Mouse (Mus musculus) megakaryocyte, embryonic 14.5 days (primary cell): ENCODE data around the gene Sun3. TPM values are rescaled to one million over a fixed set of nuclear protein-coding genes. Genes with fewer than 3 reads are reported as not detected.
A peak's percentile ranks its signal among the peaks of the same experiment; 100 is the strongest.

Source experiments
- H3K27me3 ChIP-seq: replicated peaks from 2 replicates; pipeline ENCODE3; 2012; ENCODE audit warnings: inconsistent platforms
- H3K36me3 ChIP-seq: replicated peaks from 2 replicates; pipeline ENCODE3; 2012; ENCODE audit warnings: low read length, inconsistent platforms, mixed read lengths
- H3K4me1 ChIP-seq: 2 replicates; pipeline ENCODE4 v1.6.1; 2012; ENCODE audit warnings: inconsistent platforms
- H3K4me3 ChIP-seq: replicated peaks from 2 replicates; pipeline ENCODE3; 2012; ENCODE audit warnings: moderate library complexity, mild to moderate bottlenecking, inconsistent platforms
- H3K9me3 ChIP-seq: 2 replicates; pipeline ENCODE4 v1.6.1; 2012; ENCODE audit warnings: inconsistent platforms
- FLI1 ChIP-seq: IDR thresholded peaks from 2 replicates; pipeline ENCODE4 v1.6.1; 2012; ENCODE audit warnings: low read length, inconsistent platforms, mixed read lengths
- GATA1 ChIP-seq: IDR thresholded peaks from 3 replicates; pipeline ENCODE4 v1.6.1; 2012; ENCODE audit warnings: mixed read lengths, low read length, inconsistent platforms, borderline replicate concordance
- polyA plus RNA-seq: library from polyadenylated mRNA; stranded (reverse); fragments of >175 nt; gene quantifications from 2 replicates; pipeline ENCODE4 v1.2.3, GENCODE M21; 2012; ENCODE audit warnings: low replicate concordance; ENCODE audit not compliant: insufficient read depth

Gene Sun3
- polyA plus RNA-seq, 1 experiment = not detected

- H3K9me3 ChIP-seq = no peaks in the 10 kb centered on the region
- peaks cover 6% of the 10 kb centered on the region for H3K27me3 ChIP-seq
- no peak for TF ChIP-seq FLI1
- TF ChIP-seq GATA1 = no peak
- H3K4me1 ChIP-seq = no peaks in the 10 kb centered on the region
- H3K4me3 ChIP-seq = no peak overlapping the region
- H3K36me3 ChIP-seq = no peaks in the 10 kb centered on the region
These were observed 17.3 kb downstream of the Sun3 start for GRCm38 (mm10) chr11:9031530-9031929.

GRCm38 (mm10) chr11:9025211-9025610 lies 23.6 kb downstream of the Sun3 start:
- no peak overlapping the region for H3K4me3 ChIP-seq
- H3K27me3 ChIP-seq = peaks cover 5% of the 10 kb centered on the region
- H3K4me1 ChIP-seq = no peaks in the 10 kb centered on the region
- TF ChIP-seq FLI1 (no peak), GATA1 (no peak)
- H3K9me3 ChIP-seq = no peaks in the 10 kb centered on the region
- H3K36me3 ChIP-seq = no peaks in the 10 kb centered on the region

- TF ChIP-seq FLI1 (no peak), GATA1 (no peak)
- Histone ChIP-seq H3K4me3 (no peak overlapping the region), H3K36me3 (no peaks in the 10 kb centered on the region), H3K9me3 (no peaks in the 10 kb centered on the region), H3K27me3 (peaks cover 5% of the 10 kb centered on the region), H3K4me1 (no peaks in the 10 kb centered on the region)
These were observed 24.0 kb downstream of the Sun3 start for GRCm38 (mm10) chr11:9024782-9025181.

- Histone ChIP-seq H3K36me3 (no peaks in the 10 kb centered on the region), H3K4me3 (no peak overlapping the region), H3K9me3 (no peaks in the 10 kb centered on the region), H3K4me1 (no peaks in the 10 kb centered on the region), H3K27me3 (no peaks in the 10 kb centered on the region)
- TF ChIP-seq FLI1 (no peak), GATA1 (no peak)
These were observed 28.6 kb downstream of the Sun3 start for GRCm38 (mm10) chr11:9020207-9020606.

- no peaks in the 10 kb centered on the region for H3K9me3 ChIP-seq
- peaks cover 1% of the 10 kb centered on the region for H3K27me3 ChIP-seq
- TF ChIP-seq GATA1 (no peak), FLI1 (no peak)
- no peaks in the 10 kb centered on the region for H3K4me1 ChIP-seq
- H3K4me3 ChIP-seq = no peak overlapping the region
- H3K36me3 ChIP-seq = no peaks in the 10 kb centered on the region
These were observed 30.1 kb downstream of the Sun3 start for GRCm38 (mm10) chr11:9018491-9019267.

- no peak overlapping the region for H3K4me3 ChIP-seq
- H3K27me3 ChIP-seq = peaks cover 1% of the 10 kb centered on the region
- H3K4me1 ChIP-seq = peaks cover 8% of the 10 kb centered on the region
- no peaks in the 10 kb centered on the region for H3K9me3 ChIP-seq
- TF ChIP-seq FLI1 (no peak), GATA1 (no peak)
- H3K36me3 ChIP-seq = no peaks in the 10 kb centered on the region
These were observed 34.1 kb downstream of the Sun3 start for GRCm38 (mm10) chr11:9014740-9015139.

GRCm38 (mm10) chr11:9011348-9011747 lies 37.4 kb downstream of the Sun3 start:
- Histone ChIP-seq H3K4me1 (peaks cover 13% of the 10 kb centered on the region), H3K36me3 (peaks cover 23% of the 10 kb centered on the region), H3K4me3 (peak overlapping the region; percentile 92), H3K27me3 (peaks cover 1% of the 10 kb centered on the region), H3K9me3 (no peaks in the 10 kb centered on the region)
- no peak for TF ChIP-seq FLI1
- no peak for TF ChIP-seq GATA1

- Histone ChIP-seq H3K36me3 (peaks cover 27% of the 10 kb centered on the region), H3K9me3 (no peaks in the 10 kb centered on the region), H3K4me1 (peaks cover 13% of the 10 kb centered on the region), H3K4me3 (peak within 1 kb of the TSS; percentile 92), H3K27me3 (peaks cover 1% of the 10 kb centered on the region)
- TF ChIP-seq FLI1 = no peak
- no peak for TF ChIP-seq GATA1
These were observed 37.9 kb downstream of the Sun3 start, which contains the start of gene Hus1 for GRCm38 (mm10) chr11:9010853-9011339. TSS of gene Hus1 (minus strand) at chr11:9011191.

- Histone ChIP-seq H3K9me3 (no peaks in the 10 kb centered on the region), H3K4me3 (peak overlapping the region; percentile 92), H3K27me3 (peaks cover 1% of the 10 kb centered on the region), H3K36me3 (peaks cover 32% of the 10 kb centered on the region), H3K4me1 (peaks cover 13% of the 10 kb centered on the region)
- TF ChIP-seq FLI1 (no peak), GATA1 (no peak)
These were observed 38.4 kb downstream of the Sun3 start for GRCm38 (mm10) chr11:9010416-9010815.

- Histone ChIP-seq H3K27me3 (no peaks in the 10 kb centered on the region), H3K36me3 (peaks cover 48% of the 10 kb centered on the region), H3K4me3 (no peak overlapping the region), H3K4me1 (peaks cover 13% of the 10 kb centered on the region), H3K9me3 (no peaks in the 10 kb centered on the region)
- no peak for TF ChIP-seq GATA1
- no peak for TF ChIP-seq FLI1
These were observed 40.0 kb downstream of the Sun3 start for GRCm38 (mm10) chr11:9008761-9009160.

- Histone ChIP-seq H3K4me1 (peaks cover 11% of the 10 kb centered on the region), H3K27me3 (peaks cover 27% of the 10 kb centered on the region), H3K36me3 (peaks cover 25% of the 10 kb centered on the region), H3K9me3 (0 out of 2 replicates have a peak, but pooled peaks cover 3% of the 10 kb centered on the region), H3K4me3 (no peak overlapping the region)
- TF ChIP-seq GATA1 = no peak
- no peak for TF ChIP-seq FLI1
These were observed 60.7 kb downstream of the Sun3 start for GRCm38 (mm10) chr11:8988084-8988483.
